In genomic region chr12:110851923-110852322, GRCm38 (mm10) we compare ENCODE assay signal across 17 mouse cellular contexts. TPM values are rescaled to one million over a fixed set of nuclear protein-coding genes. Genes with fewer than 3 reads are reported as not detected.
A peak's percentile ranks its signal among the peaks of the same experiment; 100 is the strongest.
DNase-seq lines count a peak whose midpoint lies in the region; ATAC-seq and TF ChIP-seq lines count a peak whose summit lies in the region.
"Had no signal": no experiment of that assay in that cellular context is flagged by ENCODE, and none has a peak within 500 bp of the region (broad histone marks: within the 10 kb centered on the region; RNA-seq: fewer than 3 reads in every experiment).

No protein-coding gene starts in this region.

- H3K27me3 ChIP-seq in heart, embryonic 14.5 days (ENCODE audit: control insufficient read depth, insufficient read depth, low read length), result no peaks in the 10 kb centered on the region
- no peaks in the 10 kb centered on the region for H3K27me3 ChIP-seq in E14TG2a.4 (ENCODE audit: insufficient read depth, low read length)
- H3K27me3 ChIP-seq in liver, postnatal 0 days (ENCODE audit: insufficient read depth, low read length), result no peaks in the 10 kb centered on the region

- no peak overlapping the region for H3K27ac ChIP-seq in heart, embryonic 14.5 days (replicated peaks in 1 of 2; ENCODE audit: control insufficient read depth in 1 of 2, insufficient read depth in 1 of 2, low read depth in 2 of 2, low read length in 2 of 2)
- H3K27ac ChIP-seq in liver, postnatal 0 days (ENCODE audit: low read depth), result 0 out of 2 replicates have a peak overlapping the region, but pooled peaks have one; percentile 26
- H3K27ac ChIP-seq: hindbrain, embryonic 10.5 days; limb, embryonic 15.5 days had no signal

- no peak for ATAC-seq in heart, embryonic 14.5 days (ENCODE audit: insufficient number of reproducible peaks, insufficient read depth, low FRiP score, low read depth)
- 0 out of 2 replicates have a peak, but pooled peaks have one; percentile 13 for ATAC-seq in common myeloid progenitor, adult 5-6 weeks (replicated peaks; ENCODE audit: low read depth, poor library complexity, severe bottlenecking)
- no peak for ATAC-seq in liver, postnatal 0 days
- no peak for ATAC-seq in frontal cortex, adult (ENCODE audit: low TSS enrichment)
- ATAC-seq: inflammation-experienced regulatory T-cells, adult 6 months had no signal

- TF ChIP-seq CTCF in E14TG2a.4 (conservative IDR thresholded peaks at IDR 0.05; ENCODE audit: low read length), result no peak
- TF ChIP-seq CTCF in liver, postnatal 0 days (IDR thresholded peaks at IDR 0.05; ENCODE audit: low read depth), result no peak

- 53% methylated on average over 1 of the region's 1 CpGs for WGBS in heart, embryonic 14.5 days
- 15% methylated on average over 1 of the region's 1 CpGs for WGBS in liver, postnatal 0 days (ENCODE audit: insufficient replicate concordance)

- H3K4me1 ChIP-seq in heart, embryonic 14.5 days (ENCODE audit: control insufficient read depth in 2 of 2, insufficient read depth in 2 of 2, low read length in 2 of 2), result peaks cover 11 to 16% of the 10 kb centered on the region in 2 experiments
- peaks cover 70% of the 10 kb centered on the region for H3K4me1 ChIP-seq in E14TG2a.4 (replicated peaks; ENCODE audit: low read depth, low read length)
- H3K4me1 ChIP-seq in liver, postnatal 0 days (ENCODE audit: insufficient read depth), result peaks cover 16% of the 10 kb centered on the region

- intact Hi-C loops in heart, postnatal 10 days (cut with DNase I), result no loop called here

- H3K9ac ChIP-seq in heart, embryonic 14.5 days (ENCODE audit: low read length), result no peak overlapping the region
- H3K9ac ChIP-seq in liver, postnatal 0 days (replicated peaks), result no peak overlapping the region
- H3K9ac ChIP-seq: limb, embryonic 15.5 days had no signal

- peak overlapping the region; percentile 74; the same call in 1 of the 2 replicates for H3K4me2 ChIP-seq in heart, embryonic 14.5 days (ENCODE audit: low read length)
- peak overlapping the region; percentile 78 for H3K4me2 ChIP-seq in liver, postnatal 0 days (ENCODE audit: low read depth, low read length)

- TF ChIP-seq EP300 in liver, postnatal 0 days (IDR thresholded peaks at IDR 0.05; ENCODE audit: low read depth), result no peak

- DNase-seq in heart, postnatal 10 days, result no peak
- no peak for DNase-seq in liver, postnatal 0 days
- DNase-seq in lung, postnatal 10 days, result no peak
- DNase-seq: adrenal gland, postnatal 10 days; cerebellum, adult 2 months; gastrocnemius, postnatal 25 days; kidney, postnatal 25 days; layer of hippocampus, adult 9-11 months; lung, postnatal 4 days; midbrain, embryonic 14.5 days had no signal

- H3K4me3 ChIP-seq in heart, embryonic 14.5 days (ENCODE audit: control insufficient read depth in 1 of 2, insufficient read depth in 1 of 2, low read depth in 1 of 2, low read length in 2 of 2), result no peak overlapping the region
- H3K4me3 ChIP-seq in E14TG2a.4 (replicated peaks; ENCODE audit: low read length), result peak overlapping the region; percentile 88; the same call in 1 of the 2 replicates
- no peak overlapping the region for H3K4me3 ChIP-seq in liver, postnatal 0 days (ENCODE audit: low read depth, low read length)

- peaks cover 17% of the 10 kb centered on the region for H3K36me3 ChIP-seq in heart, embryonic 14.5 days (ENCODE audit: control insufficient read depth, insufficient read depth, low read length)
- peaks cover 30% of the 10 kb centered on the region for H3K36me3 ChIP-seq in E14TG2a.4 (ENCODE audit: insufficient read depth, low read length)
- H3K36me3 ChIP-seq in liver, postnatal 0 days (replicated peaks; ENCODE audit: insufficient read depth, low read length), result 0 out of 2 replicates have a peak, but pooled peaks cover 6% of the 10 kb centered on the region

- no peaks in the 10 kb centered on the region for H3K9me3 ChIP-seq in heart, embryonic 14.5 days (ENCODE audit: control insufficient read depth, low read length)
- no peaks in the 10 kb centered on the region for H3K9me3 ChIP-seq in E14TG2a.4 (ENCODE audit: low read length)
- H3K9me3 ChIP-seq in liver, postnatal 0 days (ENCODE audit: low read length), result no peaks in the 10 kb centered on the region
- H3K9me3 ChIP-seq: hindbrain, embryonic 10.5 days; limb, embryonic 15.5 days had no signal

RNA-seq across cellular contexts. Expression of gene Zfp839, which starts 1.9 kb away (rescaled TPM):
- 4.6 TPM in 2 replicates for polyA plus RNA-seq in heart, embryonic 14.5 days (2014; fragmentation: Nextera tagmentation; extraction: Ambion mirVana)
- total RNA-seq in heart, postnatal 10 days (2021), result 1 to 10 TPM; 7.1 to 7.4 TPM
- 6.0 and 7.1 TPM in 2 replicates for total RNA-seq in common myeloid progenitor, adult 5-6 weeks (2017)
- 1.1 and 1.8 TPM in 2 replicates for polyA plus RNA-seq in liver, postnatal 0 days (2015; fragmentation: Nextera tagmentation; extraction: Ambion mirVana)

RNA-seq across cellular contexts. Expression of gene Mok, which starts 11.2 kb away (rescaled TPM):
- 3.5 and 4.7 TPM in 2 replicates for polyA plus RNA-seq in heart, embryonic 14.5 days (2014; fragmentation: Nextera tagmentation; extraction: Ambion mirVana)
- under 1 TPM; 0.57 to 0.62 TPM for total RNA-seq in heart, postnatal 10 days (2021)
- 0.87 TPM in 1 of 2 replicates, not detected in the other for total RNA-seq in common myeloid progenitor, adult 5-6 weeks (2017)
- 0.13 and 0.29 TPM in 2 replicates for polyA plus RNA-seq in liver, postnatal 0 days (2015; fragmentation: Nextera tagmentation; extraction: Ambion mirVana)
- total RNA-seq: gastrocnemius, postnatal 25 days had no signal

RNA-seq across cellular contexts. Expression of gene Cinp, which starts 37.0 kb away (rescaled TPM):
- polyA plus RNA-seq in heart, embryonic 14.5 days (2014; fragmentation: Nextera tagmentation; extraction: Ambion mirVana), result 67.0 and 70.3 TPM in 2 replicates
- 10 to 100 TPM; 37.0 to 43.9 TPM for total RNA-seq in heart, postnatal 10 days (2021)
- total RNA-seq in common myeloid progenitor, adult 5-6 weeks (2017), result 99.3 and 115 TPM in 2 replicates
- 30.6 and 34.2 TPM in 2 replicates for polyA plus RNA-seq in liver, postnatal 0 days (2015; fragmentation: Nextera tagmentation; extraction: Ambion mirVana)

RNA-seq across cellular contexts. Expression of gene Tecpr2, which starts 37.1 kb away (rescaled TPM):
- polyA plus RNA-seq in heart, embryonic 14.5 days (2014; fragmentation: Nextera tagmentation; extraction: Ambion mirVana), result 2.3 and 2.8 TPM in 2 replicates
- total RNA-seq in heart, postnatal 10 days (2021), result 1 to 10 TPM; 5.2 to 6.3 TPM
- total RNA-seq in common myeloid progenitor, adult 5-6 weeks (2017), result 3.8 and 5.7 TPM in 2 replicates
- 0.63 and 1.1 TPM in 2 replicates for polyA plus RNA-seq in liver, postnatal 0 days (2015; fragmentation: Nextera tagmentation; extraction: Ambion mirVana)
